Mouse (Mus musculus) c-Kit-positive CD71-positive TER-119-positive erythroid progenitor cells, embryonic 14.5 days (primary cell): ENCODE data around the gene BC003965.
"Not testable (repeated sequence)": the region's sequence is repeated elsewhere in the genome, so short reads cannot be mapped to it uniquely, and the experiment has no call there.

ENCODE experiments used
- DNase-seq: peaks from one replicate; pipeline ENCODE4 v3.0.0-alpha.2; 2013; ENCODE audit warnings: low spot score

BC003965 gene

DNA sequence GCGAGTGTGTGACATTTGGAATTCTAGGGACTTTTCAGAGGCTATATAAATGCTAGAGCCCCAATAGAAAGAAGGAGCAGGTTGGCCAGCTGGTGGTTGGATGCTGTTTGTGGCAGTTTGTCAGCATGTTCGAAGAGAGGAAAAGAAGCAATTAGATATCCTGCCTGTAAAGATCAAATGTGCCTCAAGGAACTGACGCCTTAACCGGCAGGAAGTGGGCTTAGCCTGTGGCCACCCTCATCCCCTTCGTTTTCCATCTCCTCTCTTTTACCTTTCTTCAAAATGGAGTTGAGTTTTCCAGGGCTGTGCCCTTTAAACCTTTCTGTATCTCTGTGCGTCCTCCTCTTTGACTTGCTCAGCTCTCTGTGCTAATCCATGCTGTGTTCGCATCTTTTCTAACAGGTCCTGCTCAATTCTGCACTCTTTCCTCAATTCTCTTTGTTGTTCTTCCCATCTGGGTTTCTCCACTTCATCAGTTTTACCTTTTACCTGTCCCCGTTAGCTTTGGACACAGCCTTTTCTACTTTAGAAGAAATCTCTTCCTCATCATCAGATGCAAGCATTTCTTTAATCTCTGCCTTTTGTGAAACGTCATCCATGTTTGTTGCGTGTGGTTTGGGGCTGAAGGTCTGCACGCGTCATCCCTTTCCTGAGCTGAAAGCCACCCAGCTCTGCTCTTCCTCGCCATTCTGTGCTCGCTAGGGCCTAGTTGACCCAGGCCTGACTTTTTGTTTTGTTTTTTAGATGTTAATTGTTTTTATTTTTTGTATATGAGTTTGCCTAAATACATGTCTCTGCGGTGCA lies 35.3 kb downstream of the BC003965 start:
- no peak for DNase-seq

DNA sequence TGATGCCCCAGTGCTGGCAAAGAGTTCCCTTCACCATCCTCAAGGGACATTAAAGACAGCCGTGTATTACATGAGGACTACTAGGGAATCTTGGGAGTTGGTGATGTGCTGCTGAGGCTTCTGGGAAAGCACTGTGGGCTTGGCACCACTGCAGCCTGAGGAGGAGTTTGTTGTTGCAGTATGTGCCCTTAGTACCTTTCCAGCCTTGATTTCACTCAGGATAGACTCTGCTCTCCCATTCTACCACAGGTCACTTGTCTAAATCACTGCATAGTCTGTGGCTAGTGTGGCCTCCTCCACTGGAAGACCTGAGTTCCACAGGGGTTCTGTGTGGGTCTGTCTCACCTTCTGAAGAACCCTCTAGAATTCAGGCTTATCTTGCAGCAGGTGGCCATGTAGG lies 36.4 kb downstream of the BC003965 start:
- no peak for DNase-seq

DNA sequence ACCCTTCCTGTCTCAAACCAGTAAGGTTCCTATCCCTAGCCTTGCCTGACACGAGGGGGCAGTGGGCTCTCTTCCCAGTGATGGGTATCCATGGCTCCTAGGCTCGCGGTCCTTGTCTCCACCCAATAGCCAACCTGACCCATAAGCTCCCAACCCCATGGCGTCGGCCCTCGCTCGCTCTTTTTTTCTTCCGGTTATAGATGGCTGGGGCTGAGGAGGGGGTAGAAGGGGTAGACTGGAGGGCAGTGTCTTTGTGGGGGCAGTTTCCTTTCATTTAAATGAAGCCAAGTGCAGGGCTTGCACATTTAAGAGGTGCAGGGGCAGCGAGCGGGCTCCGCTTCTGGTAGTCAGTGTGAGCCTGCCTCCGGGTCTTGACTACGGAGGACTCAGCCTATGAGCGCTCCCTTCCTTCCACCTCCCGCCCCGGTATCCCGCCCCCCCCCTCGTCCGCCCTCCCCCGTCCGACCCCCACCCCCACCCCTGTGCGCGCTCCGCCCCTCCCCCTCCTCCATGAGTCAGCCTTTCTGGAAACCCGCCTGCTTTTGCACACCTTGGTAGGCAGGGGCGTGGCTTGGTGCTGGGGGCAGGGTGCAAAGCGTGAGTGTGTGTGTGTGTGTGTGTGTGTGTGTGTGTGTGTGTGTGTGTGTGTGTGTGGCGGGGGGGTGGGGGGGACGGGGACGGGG lies 37.6 kb downstream of the BC003965 start:
- DNase-seq, result peak; percentile 69

DNA sequence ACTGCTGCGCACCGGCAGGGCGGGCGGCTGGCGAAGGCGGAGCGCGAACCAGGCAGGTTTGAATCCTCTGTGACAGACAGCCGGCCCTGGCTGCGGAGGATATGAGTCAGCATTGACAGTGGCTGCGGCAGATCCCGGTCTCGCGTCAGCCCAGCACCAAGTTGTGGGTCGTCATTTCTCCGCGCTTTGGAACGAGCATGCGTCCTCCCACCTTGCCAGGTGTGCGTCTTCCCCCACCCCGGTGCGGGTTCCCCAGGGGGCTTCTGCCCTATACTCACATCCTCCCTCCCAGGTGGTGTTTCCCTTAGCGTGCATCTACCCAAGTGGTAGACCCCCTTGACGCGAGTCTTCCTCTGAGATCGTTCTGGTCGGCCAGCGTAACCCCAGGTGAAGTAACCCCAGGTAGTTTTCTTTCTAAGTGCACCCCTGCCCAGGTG lies 38.2 kb downstream of the BC003965 start:
- peak; percentile 48 for DNase-seq

DNA sequence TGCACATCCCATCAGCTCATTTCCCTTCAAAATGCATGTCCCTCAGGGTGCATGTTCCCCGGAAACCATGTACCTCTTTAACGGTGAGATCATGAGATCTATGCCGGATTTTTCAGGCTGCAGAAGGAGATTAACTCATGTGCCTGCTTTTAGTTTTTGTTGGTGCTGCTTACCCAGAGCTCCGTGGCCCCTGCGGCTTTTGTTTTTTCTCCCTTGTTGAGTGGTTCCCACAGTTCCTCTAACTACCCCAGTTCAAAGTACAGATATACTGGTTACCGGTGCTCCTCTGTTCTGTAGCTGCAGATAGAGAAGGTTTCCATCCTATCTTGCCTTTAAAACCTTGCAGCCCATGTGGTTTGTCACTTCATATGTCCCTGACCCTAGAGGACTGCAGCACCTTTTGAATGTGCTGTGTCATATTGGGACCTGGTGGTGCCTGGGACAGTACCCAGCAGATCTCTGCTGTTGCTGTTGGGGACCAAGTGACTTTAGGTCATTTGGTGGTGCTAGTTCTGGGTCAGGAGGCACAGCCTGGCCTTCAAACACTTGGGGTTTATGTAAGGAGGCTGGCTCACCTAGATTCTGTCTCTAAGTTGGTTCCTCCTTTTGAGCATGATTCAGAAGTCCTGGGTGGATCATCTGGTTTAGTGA lies 38.7 kb downstream of the BC003965 start:
- DNase-seq, result peak; percentile 73

DNA sequence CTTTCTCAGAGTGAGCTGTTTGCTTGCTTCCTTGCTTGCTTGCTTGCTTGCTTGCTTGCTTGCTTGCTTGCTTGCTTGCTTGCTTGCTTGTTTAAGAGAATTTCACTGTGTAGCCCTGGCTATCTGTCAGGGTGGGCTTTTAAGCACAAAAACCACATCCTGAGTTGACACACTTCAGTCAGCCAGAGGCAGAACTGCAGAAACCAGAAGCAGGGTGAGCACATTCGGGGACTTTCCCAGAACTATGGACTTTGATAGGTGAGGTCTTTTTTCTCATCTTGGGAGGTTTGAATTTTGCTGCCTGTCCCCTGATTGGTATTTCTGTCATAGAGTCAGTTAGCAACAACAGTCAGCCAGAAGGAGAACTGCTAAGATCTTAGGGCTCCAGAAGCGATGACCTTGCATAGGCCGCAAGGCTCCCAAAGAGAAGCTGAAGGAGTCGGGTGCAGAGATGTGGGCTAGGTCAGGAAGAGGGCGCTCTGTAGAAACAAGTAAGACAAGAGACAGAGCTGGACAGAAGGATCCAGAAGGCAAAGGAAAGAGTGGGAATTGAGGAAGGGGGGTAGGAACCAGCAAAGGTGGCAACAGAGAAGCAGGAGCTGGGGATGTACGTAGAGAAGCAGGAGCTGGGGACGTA lies 40.4 kb downstream of the BC003965 start:
- DNase-seq, result no peak

DNA sequence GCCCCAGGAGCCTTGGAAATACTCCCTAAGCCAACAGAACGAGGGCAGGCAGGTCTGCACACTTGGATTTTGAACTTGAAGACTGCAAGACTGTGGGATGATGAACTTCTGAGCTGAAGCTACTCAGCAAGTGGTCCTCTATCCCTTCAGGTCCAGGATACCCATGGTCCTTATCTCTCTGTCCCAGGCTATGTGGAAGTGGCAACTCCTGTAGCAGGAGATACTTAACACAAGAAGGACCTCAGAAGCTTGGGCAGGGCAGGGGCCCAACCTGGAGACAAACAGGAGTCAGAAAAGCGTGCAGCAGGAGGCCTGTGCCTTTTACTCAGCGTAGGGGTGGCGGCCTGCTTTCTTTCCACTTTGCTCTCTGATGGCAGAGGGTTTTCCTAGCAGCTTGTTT lies 41.3 kb downstream of the BC003965 start:
- peak; percentile 75 for DNase-seq

DNA sequence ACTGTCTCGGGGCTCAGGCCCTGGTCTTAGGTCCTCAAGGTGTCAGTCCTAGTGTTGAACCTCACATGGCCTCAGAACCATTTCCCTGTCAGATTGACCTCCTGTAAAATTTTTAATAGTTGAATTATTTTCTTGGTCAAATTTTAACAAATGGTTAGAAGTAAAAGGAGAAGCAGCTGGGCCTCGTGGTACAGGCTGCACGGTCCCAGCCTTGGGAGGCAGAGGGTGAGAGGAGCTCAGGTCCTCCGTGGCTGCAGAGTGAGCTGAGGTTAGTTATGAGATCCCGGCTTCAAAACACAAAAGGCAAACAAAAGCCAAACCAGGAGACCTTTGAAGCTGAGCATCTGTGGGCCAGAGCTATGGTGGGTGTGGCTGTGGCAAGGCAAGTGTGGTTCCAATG lies 43.6 kb downstream of the BC003965 start:
- DNase-seq, result no peak

DNA sequence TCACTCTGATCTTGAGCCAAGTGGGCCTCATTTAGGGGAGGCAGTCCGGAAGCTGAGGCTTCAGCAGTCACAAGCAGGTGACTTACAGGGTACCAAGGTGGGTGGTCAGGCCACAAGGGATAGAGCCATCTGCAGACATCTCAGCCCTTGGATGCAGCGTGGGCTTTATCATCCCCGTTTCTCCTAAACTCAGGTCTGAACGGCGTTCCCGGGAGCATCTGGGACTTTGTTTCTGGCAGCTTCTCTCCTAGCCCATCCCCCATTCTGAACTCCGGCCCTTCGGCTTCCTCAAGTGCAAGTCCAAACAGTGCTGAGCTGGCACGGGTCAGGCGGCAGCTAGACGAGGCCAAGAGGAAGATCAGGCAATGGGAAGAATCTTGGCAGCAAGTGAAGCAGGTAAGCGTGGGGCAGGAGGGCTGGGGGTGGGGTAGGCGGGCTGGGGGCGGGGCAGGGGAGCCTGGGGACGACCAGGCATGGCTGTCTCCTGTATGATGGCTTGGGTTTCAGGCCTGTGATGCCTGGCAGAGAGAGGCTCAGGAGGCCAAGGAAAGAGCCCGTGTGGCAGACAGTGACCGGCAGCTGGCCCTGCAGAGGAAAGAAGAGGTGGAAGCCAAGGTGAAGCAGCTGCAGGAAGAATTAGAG lies 45.8 kb downstream of the BC003965 start:
- DNase-seq, result not testable (repeated sequence)

DNA sequence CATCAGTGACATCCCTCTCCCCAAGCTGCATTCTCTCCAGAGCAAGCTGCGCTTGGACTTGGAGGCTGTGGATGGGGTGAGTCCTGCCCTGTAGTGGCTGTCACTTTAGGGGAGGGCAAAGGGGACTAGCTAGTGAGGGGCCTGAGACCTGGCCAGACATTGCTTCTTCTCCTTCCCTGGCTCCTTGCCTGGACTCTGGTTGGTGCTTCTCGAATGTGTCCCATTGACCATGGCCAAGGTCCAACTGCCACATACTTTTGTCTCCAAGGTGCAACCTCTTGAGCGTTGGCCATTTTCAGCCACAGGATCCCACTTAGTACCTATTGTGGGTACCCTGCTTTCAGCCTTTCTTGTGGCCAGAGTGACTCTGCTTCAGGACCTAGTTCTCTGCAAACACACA lies 46.3 kb downstream of the BC003965 start:
- DNase-seq, result no peak

DNA sequence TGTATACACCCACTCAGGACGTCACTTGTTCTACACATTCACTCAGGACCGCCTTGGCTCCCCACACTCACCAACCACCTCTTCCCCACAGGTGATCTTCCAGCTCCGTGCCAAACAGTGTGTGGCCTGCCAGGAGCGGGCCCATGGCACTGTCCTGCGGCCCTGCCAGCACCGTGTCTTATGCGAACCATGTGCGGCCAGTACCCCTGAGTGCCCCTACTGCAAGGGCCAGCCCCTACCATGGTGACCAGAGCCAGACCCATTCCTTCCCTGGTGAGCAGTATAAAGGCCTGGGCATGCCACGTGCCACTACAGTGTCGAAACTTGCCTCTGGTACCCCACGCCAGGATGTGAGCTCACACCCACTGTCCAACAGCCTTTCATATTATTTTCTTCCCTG lies 47.3 kb downstream of the BC003965 start:
- DNase-seq, result not testable (repeated sequence)

DNA sequence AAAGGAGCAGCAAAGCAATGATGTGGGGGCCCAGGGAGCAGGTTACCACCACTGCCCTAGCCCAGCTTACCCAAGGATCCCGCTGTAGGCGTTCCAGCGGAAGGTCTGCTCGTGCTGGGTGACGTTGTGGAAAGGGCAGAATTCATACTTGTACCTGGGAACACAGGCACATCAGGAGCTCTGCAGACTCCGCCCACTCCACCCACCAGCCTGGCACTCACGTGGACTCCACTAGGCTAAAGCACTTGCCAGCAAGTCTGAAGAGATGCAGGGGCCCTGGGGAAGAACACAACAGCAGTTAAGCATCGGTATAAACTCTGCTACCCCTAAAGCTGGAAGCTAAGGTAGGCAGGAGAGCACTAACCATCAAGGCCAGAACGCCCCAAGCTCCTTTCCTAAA lies 51.3 kb downstream of the BC003965 start:
- DNase-seq, result no peak
